Mouse (Mus musculus) urinary bladder, adult 2 months (tissue): ENCODE measurements around the gene Grin2c. TPM values are rescaled to one million over a fixed set of nuclear protein-coding genes. Genes with fewer than 3 reads are reported as not detected.

Source experiments
- DNase-seq: peaks from one replicate; pipeline ENCODE4 v3.0.0; 2022; ENCODE audit warnings: low spot score
- polyA plus RNA-seq: library from polyadenylated mRNA; depleted of rRNA; stranded (reverse); fragments of >200 nt; gene quantifications from 2 replicates; pipeline ENCODE4 v1.2.3, GENCODE M21; 2012

The Grin2c gene
- polyA plus RNA-seq, 1 experiment, result 1.0 TPM

- no peak for DNase-seq
Measured at GRCm38 (mm10) chr11:115231924-115232323, 35.1 kb downstream of the Grin2c start.

- DNase-seq, result no peak
Measured at GRCm38 (mm10) chr11:115231168-115231915, 35.7 kb downstream of the Grin2c start.

GRCm38 (mm10) chr11:115229021-115229930, 37.8 kb downstream of the Grin2c start:
- no peak for DNase-seq

GRCm38 (mm10) chr11:115228430-115228829, 38.6 kb downstream of the Grin2c start:
- no peak for DNase-seq

GRCm38 (mm10) chr11:115227640-115228039, 39.4 kb downstream of the Grin2c start:
- no peak for DNase-seq

- no peak for DNase-seq
Measured at GRCm38 (mm10) chr11:115226811-115227491, 40.1 kb downstream of the Grin2c start.

GRCm38 (mm10) chr11:115225301-115225700, 41.7 kb downstream of the Grin2c start:
- no peak for DNase-seq

GRCm38 (mm10) chr11:115224889-115225288, 42.2 kb downstream of the Grin2c start:
- DNase-seq, result no peak

GRCm38 (mm10) chr11:115223877-115224276, 43.2 kb downstream of the Grin2c start:
- no peak for DNase-seq

GRCm38 (mm10) chr11:115223451-115223850, 43.6 kb downstream of the Grin2c start:
- DNase-seq, result no peak

GRCm38 (mm10) chr11:115222570-115222969, 44.5 kb downstream of the Grin2c start:
- no peak for DNase-seq

GRCm38 (mm10) chr11:115222077-115222476, 45.0 kb downstream of the Grin2c start:
- DNase-seq, result no peak

- no peak for DNase-seq
Measured at GRCm38 (mm10) chr11:115219685-115220084, 47.4 kb downstream of the Grin2c start.

- DNase-seq, result no peak
Measured at GRCm38 (mm10) chr11:115219263-115219662, 47.8 kb downstream of the Grin2c start.

- DNase-seq, result no peak
Measured at GRCm38 (mm10) chr11:115217439-115218410, 49.3 kb downstream of the Grin2c start.

- no peak for DNase-seq
Measured at GRCm38 (mm10) chr11:115215123-115215522, 51.9 kb downstream of the Grin2c start.

GRCm38 (mm10) chr11:115212116-115212515, 54.9 kb downstream of the Grin2c start:
- DNase-seq, result no peak

- no peak for DNase-seq
Measured at GRCm38 (mm10) chr11:115209958-115210357, 57.1 kb downstream of the Grin2c start.

- no peak for DNase-seq
Measured at GRCm38 (mm10) chr11:115208776-115209732, 58.0 kb downstream of the Grin2c start.

- no peak for DNase-seq
Measured at GRCm38 (mm10) chr11:115208126-115208525, 58.9 kb downstream of the Grin2c start.
